Mouse (Mus musculus): ENCODE data around the gene Slc12a4. TPM values are rescaled to one million over a fixed set of nuclear protein-coding genes. Genes with fewer than 3 reads are reported as not detected.

Slc12a4 gene
- polyA plus RNA-seq, 1 experiment from 2014 or later, result 29.2 TPM

DNA sequence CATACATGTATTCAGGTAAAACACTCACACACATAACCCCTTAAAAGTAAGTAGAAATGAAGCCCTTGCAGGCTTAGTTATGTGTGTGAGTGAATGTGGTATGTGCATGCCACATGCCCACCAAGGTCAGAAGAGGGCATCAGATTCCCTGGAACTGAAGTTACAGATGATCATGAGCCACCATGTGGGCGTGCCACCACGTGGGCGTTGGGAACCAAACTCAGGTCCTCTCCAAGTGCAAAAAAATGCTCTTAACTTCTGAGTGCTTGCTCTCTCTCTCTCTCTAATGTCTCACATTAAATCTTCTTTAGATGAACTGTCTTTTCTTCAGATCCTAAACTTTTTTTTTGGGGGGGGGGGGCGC is 27.6 kb downstream of the Slc12a4 start, which contains the start of gene Psmb10:
Gene Psmb10, minus strand, starts transcription at position 139 of the 364 bp plus-strand sequence.
- Histone ChIP-seq H3K27ac (ENCODE audit: low read length) (peak within 1 kb of the TSS; percentile 88), H3K9ac (replicated peaks; ENCODE audit: low read depth) (peak within 1 kb of the TSS; percentile 71), H3K4me1 (ENCODE audit: insufficient read depth, low read depth, low read length) (peaks cover 5% of the 10 kb centered on the region; the same call in 1 of the 2 replicates), H3K27me3 (replicated peaks; ENCODE audit: insufficient read depth, low read length) (no peaks in the 10 kb centered on the region), H3K36me3 (ENCODE audit: insufficient read depth, low read length) (no peaks in the 10 kb centered on the region), H3K4me2 (replicated peaks; ENCODE audit: low read depth, low read length) (peak within 1 kb of the TSS; percentile 91), H3K9me3 (ENCODE audit: low read length) (no peaks in the 10 kb centered on the region), H3K4me3 (ENCODE audit: low read depth, low read length) (peak within 1 kb of the TSS; percentile 88)
- WGBS, result 15% methylated on average over 4 of the region's 4 CpGs
- DNase-seq (ENCODE audit: low spot score) (peak; percentile 25), ATAC-seq (no peak)
- TF ChIP-seq EP300 (IDR thresholded peaks at IDR 0.05), result no peak
- no peak for TF ChIP-seq CTCF (IDR thresholded peaks at IDR 0.05)

- Histone ChIP-seq H3K27ac (ENCODE audit: low read length) (peak overlapping the region; percentile 88), H3K9ac (replicated peaks; ENCODE audit: low read depth) (peak overlapping the region; percentile 71), H3K4me2 (replicated peaks; ENCODE audit: low read depth, low read length) (peak overlapping the region; percentile 91), H3K4me1 (ENCODE audit: insufficient read depth, low read depth, low read length) (peaks cover 5% of the 10 kb centered on the region; the same call in 1 of the 2 replicates), H3K9me3 (ENCODE audit: low read length) (no peaks in the 10 kb centered on the region), H3K27me3 (replicated peaks; ENCODE audit: insufficient read depth, low read length) (no peaks in the 10 kb centered on the region), H3K4me3 (ENCODE audit: low read depth, low read length) (peak overlapping the region; percentile 88), H3K36me3 (ENCODE audit: insufficient read depth, low read length) (no peaks in the 10 kb centered on the region)
- under 1% methylated on average over 30 of the region's 33 CpGs for WGBS
- peak; percentile 25 for ATAC-seq
- peak; percentile 72 for DNase-seq (ENCODE audit: low spot score)
- no peak for TF ChIP-seq EP300 (IDR thresholded peaks at IDR 0.05)
- no peak for TF ChIP-seq CTCF (IDR thresholded peaks at IDR 0.05)
Measured at GRCm38 (mm10) chr8:105937496-105938305, 28.2 kb downstream of the Slc12a4 start.

DNA sequence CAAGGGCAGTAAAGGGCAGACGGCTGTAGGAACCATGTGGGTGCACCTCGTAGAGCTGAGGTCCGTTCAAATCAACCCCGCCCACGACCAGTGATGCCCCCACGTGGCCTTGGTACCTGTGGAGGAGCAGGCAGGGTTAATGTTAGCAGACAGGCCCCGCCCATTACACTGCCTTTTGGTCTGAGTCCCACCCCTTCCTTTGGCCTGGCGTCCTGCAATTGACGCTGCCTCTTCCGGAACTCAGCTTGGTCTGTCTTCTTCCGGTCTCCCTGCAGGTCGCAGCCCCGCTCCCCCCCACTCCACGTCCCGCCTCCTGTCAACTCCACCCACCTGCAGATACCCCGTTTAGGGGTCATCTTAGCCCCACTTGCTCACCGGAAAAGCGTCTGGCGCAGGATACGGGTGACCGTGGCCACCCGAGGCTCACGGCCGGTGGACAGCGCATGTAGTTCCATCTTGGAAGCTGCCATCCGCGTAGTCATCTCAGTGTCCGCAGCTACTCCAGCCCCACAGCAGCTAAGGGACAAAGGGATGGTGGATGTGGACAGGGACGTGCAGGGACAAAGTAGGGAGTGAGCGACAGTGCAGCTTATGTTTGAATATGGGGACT is 28.9 kb downstream of the Slc12a4 start:
- Histone ChIP-seq H3K4me1 (ENCODE audit: insufficient read depth, low read depth, low read length) (peaks cover 5% of the 10 kb centered on the region; the same call in 1 of the 2 replicates), H3K9me3 (ENCODE audit: low read length) (no peaks in the 10 kb centered on the region), H3K4me3 (ENCODE audit: low read depth, low read length) (peak overlapping the region; percentile 88), H3K27me3 (replicated peaks; ENCODE audit: insufficient read depth, low read length) (no peaks in the 10 kb centered on the region), H3K4me2 (replicated peaks; ENCODE audit: low read depth, low read length) (peak overlapping the region; percentile 91), H3K36me3 (ENCODE audit: insufficient read depth, low read length) (0 out of 2 replicates have a peak, but pooled peaks cover 4% of the 10 kb centered on the region), H3K27ac (ENCODE audit: low read length) (peak overlapping the region; percentile 88), H3K9ac (replicated peaks; ENCODE audit: low read depth) (peak overlapping the region; percentile 71)
- DNase-seq (ENCODE audit: low spot score) (peak; percentile 97), ATAC-seq (peak; percentile 93)
- WGBS, result under 1% methylated on average over 30 of the region's 30 CpGs
- TF ChIP-seq CTCF (IDR thresholded peaks at IDR 0.05), result peak; percentile 23; the same call in 1 of the 2 replicates
- TF ChIP-seq EP300 (IDR thresholded peaks at IDR 0.05), result no peak

- ATAC-seq, result no peak
- TF ChIP-seq CTCF (IDR thresholded peaks at IDR 0.05) (no peak), EP300 (IDR thresholded peaks at IDR 0.05) (no peak)
- H3K27ac ChIP-seq (ENCODE audit: low read length), result no peak overlapping the region
Measured at GRCm38 (mm10) chr8:105935863-105936603, 29.9 kb downstream of the Slc12a4 start.

GRCm38 (mm10) chr8:105935105-105935504 is 30.8 kb downstream of the Slc12a4 start:
- Histone ChIP-seq H3K4me2 (replicated peaks; ENCODE audit: low read depth, low read length) (no peak overlapping the region), H3K4me1 (ENCODE audit: insufficient read depth, low read depth, low read length) (peaks cover 5% of the 10 kb centered on the region; the same call in 1 of the 2 replicates), H3K27me3 (replicated peaks; ENCODE audit: insufficient read depth, low read length) (no peaks in the 10 kb centered on the region), H3K9ac (replicated peaks; ENCODE audit: low read depth) (no peak overlapping the region), H3K4me3 (ENCODE audit: low read depth, low read length) (no peak overlapping the region), H3K27ac (ENCODE audit: low read length) (no peak overlapping the region), H3K36me3 (ENCODE audit: insufficient read depth, low read length) (peaks cover 8% of the 10 kb centered on the region; the same call in 1 of the 2 replicates), H3K9me3 (ENCODE audit: low read length) (no peaks in the 10 kb centered on the region)
- ATAC-seq (no peak), DNase-seq (ENCODE audit: low spot score) (no peak)
- WGBS, result 68% methylated on average over 6 of the region's 6 CpGs
- TF ChIP-seq CTCF (IDR thresholded peaks at IDR 0.05) (no peak), EP300 (IDR thresholded peaks at IDR 0.05) (no peak)

More at GRCm38 (mm10) chr8:105935863-105936603, 29.9 kb downstream of the Slc12a4 start:
- Histone ChIP-seq H3K9me3 (ENCODE audit: low read length) (no peaks in the 10 kb centered on the region), H3K4me1 (ENCODE audit: insufficient read depth, low read depth, low read length) (peaks cover 5% of the 10 kb centered on the region; the same call in 1 of the 2 replicates), H3K27me3 (replicated peaks; ENCODE audit: insufficient read depth, low read length) (no peaks in the 10 kb centered on the region), H3K36me3 (ENCODE audit: insufficient read depth, low read length) (0 out of 2 replicates have a peak, but pooled peaks cover 4% of the 10 kb centered on the region), H3K9ac (replicated peaks; ENCODE audit: low read depth) (0 out of 2 replicates have a peak overlapping the region, but pooled peaks have one; percentile 71), H3K4me2 (replicated peaks; ENCODE audit: low read depth, low read length) (peak overlapping the region; percentile 91; the same call in 1 of the 2 replicates), H3K4me3 (ENCODE audit: low read depth, low read length) (peak overlapping the region; percentile 88)
- 24% methylated on average over 7 of the region's 7 CpGs for WGBS
- no peak for DNase-seq (ENCODE audit: low spot score)

All from lung, postnatal 0 days (tissue).